Mouse (Mus musculus): ENCODE data around the gene Ndufc2. TPM values are rescaled to one million over a fixed set of nuclear protein-coding genes. Genes with fewer than 3 reads are reported as not detected.
A peak's percentile ranks its signal among the peaks of the same experiment; 100 is the strongest.

Ndufc2 gene
- 323 and 339 TPM in 2 replicates for polyA plus RNA-seq (2015; fragmentation: Nextera tagmentation; extraction: Ambion mirVana)

DNA sequence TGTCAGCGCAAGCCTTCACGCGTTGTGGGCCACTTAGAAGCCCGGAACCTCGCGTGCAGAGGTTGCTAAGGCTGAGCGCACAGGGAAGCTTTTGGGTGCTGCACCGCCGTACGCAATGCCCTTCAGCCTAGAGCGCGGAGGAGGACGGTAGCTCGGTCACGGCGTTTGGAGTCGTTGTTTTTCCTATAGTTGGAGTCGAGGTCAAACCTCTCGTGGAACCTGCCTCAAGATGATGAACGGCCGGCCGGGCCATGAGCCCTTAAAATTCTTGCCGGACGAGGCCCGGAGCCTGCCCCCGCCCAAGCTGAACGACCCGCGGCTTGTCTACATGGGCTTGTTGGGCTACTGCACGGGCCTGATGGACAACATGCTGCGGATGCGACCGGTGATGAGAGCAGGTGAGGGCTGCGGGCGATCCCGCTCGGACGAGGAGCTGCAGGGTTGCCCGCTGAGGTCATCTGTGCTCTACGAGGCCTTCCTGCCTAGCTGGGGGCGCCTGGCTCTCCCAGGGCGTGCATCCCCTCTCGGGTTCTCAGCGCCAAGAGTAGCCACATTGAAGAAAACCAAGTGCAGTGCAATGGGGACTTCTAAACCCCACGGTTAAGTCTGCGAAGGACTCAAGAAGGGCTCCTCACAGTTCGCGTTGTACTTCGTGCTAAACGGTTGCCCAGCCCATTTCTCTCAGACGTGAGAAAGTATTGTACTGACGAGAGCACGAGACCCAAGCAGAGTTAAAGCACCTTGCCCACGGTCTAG lies at the start of gene Ndufc2:
Gene Ndufc2 (plus strand): TSS at position 44 of the 756 bp plus-strand sequence.
- peak within 1 kb of the TSS; percentile 70 for H3K4me2 ChIP-seq (ENCODE audit: low read depth, low read length)
- TF ChIP-seq CTCF (IDR thresholded peaks at IDR 0.05; ENCODE audit: low read depth): no peak
- TF ChIP-seq EP300 (IDR thresholded peaks at IDR 0.05; ENCODE audit: low read depth): no peak
- ATAC-seq: peak; percentile 93
- no peaks in the 10 kb centered on the region for H3K27me3 ChIP-seq (ENCODE audit: insufficient read depth, low read length)
- H3K4me3 ChIP-seq (ENCODE audit: low read depth, low read length): peak within 1 kb of the TSS; percentile 78
- DNase-seq: peak; percentile 85
- peaks cover 12% of the 10 kb centered on the region for H3K4me1 ChIP-seq (ENCODE audit: insufficient read depth)
- H3K9me3 ChIP-seq (ENCODE audit: low read length): no peaks in the 10 kb centered on the region
- WGBS (ENCODE audit: insufficient replicate concordance): under 1% methylated on average over 54 of the region's 54 CpGs
- H3K27ac ChIP-seq (ENCODE audit: low read depth): peak within 1 kb of the TSS; percentile 90
- H3K9ac ChIP-seq (replicated peaks): peak within 1 kb of the TSS; percentile 90
- no peaks in the 10 kb centered on the region for H3K36me3 ChIP-seq (replicated peaks; ENCODE audit: insufficient read depth, low read length)

DNA sequence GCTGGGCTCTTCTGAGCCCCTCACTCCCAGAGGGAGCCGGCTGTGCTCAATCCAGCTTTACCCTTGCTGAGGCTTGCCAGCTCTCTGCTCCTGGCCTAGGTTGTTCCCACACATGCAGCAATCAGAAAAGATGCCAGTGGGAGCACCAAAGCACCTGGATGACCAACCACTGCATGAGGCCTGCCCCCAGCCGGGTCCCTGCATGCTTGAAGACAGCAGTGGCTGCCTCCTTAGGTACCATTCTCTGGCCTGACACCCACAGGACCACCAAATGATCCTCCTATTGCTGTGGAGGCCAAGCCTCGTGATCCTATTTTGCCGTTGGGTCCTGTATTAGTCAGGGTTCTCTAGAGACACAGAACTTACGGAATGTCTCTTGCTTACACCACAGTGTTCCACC lies 48.9 kb upstream of the Ndufc2 start:
- WGBS (ENCODE audit: insufficient replicate concordance): 81% methylated on average over 5 of the region's 5 CpGs
- no peak for DNase-seq

DNA sequence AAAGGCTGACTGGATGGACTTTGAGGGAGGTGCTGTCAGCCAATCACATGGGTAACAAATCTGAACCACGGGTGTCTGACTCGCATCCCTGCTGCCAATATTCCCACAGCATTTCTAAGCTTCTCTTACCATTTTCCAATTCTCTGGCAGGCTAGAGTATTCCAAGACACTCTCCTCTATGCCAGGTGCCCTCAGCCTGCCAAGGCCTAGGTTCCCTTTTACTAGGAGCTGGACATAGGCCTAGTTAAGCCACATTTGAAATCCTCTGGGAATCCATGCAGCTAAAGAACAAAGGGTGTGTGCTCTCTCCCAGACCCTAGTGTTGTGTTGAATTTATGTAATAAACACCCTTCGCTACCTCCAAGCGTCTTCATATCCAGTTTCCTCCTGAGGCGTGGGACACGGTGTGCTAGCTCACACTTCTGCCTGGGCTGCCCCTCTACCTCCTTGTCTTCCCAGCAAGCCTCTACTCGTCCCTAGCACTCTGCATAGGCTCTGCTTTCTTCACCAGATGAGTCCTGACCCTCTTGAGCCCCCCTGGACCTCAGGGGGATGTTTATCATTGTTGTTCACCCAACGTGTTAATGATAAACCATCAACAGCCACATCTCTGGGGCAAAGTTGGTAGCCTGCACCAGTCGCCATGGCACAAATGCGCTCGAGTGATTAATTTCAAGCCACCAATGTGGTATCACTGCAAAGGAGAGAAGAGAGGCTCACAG lies 47.9 kb upstream of the Ndufc2 start:
- no peak overlapping the region for H3K4me2 ChIP-seq (ENCODE audit: low read depth, low read length)
- H3K27me3 ChIP-seq (ENCODE audit: insufficient read depth, low read length): no peaks in the 10 kb centered on the region
- H3K9me3 ChIP-seq (ENCODE audit: low read length): no peaks in the 10 kb centered on the region
- no peak overlapping the region for H3K27ac ChIP-seq (ENCODE audit: low read depth)
- peaks cover 7% of the 10 kb centered on the region; the same call in 1 of the 2 replicates for H3K4me1 ChIP-seq (ENCODE audit: insufficient read depth)
- no peak overlapping the region for H3K9ac ChIP-seq (replicated peaks)
- H3K4me3 ChIP-seq (ENCODE audit: low read depth, low read length): no peak overlapping the region
- WGBS (ENCODE audit: insufficient replicate concordance): 73% methylated on average over 11 of the region's 11 CpGs
- no peaks in the 10 kb centered on the region; the same call in 1 of the 2 replicates for H3K36me3 ChIP-seq (replicated peaks; ENCODE audit: insufficient read depth, low read length)
- no peak for TF ChIP-seq EP300 (IDR thresholded peaks at IDR 0.05; ENCODE audit: low read depth)
- DNase-seq: no peak
- ATAC-seq: no peak

More for the DNA sequence above, 48.9 kb upstream of the Ndufc2 start:
- Histone ChIP-seq H3K4me3 (ENCODE audit: low read depth, low read length) (no peak overlapping the region), H3K9me3 (ENCODE audit: low read length) (no peaks in the 10 kb centered on the region), H3K27ac (ENCODE audit: low read depth) (no peak overlapping the region), H3K36me3 (replicated peaks; ENCODE audit: insufficient read depth, low read length) (no peaks in the 10 kb centered on the region; the same call in 1 of the 2 replicates), H3K4me1 (ENCODE audit: insufficient read depth) (peaks cover 7% of the 10 kb centered on the region; the same call in 1 of the 2 replicates), H3K4me2 (ENCODE audit: low read depth, low read length) (no peak overlapping the region), H3K27me3 (ENCODE audit: insufficient read depth, low read length) (no peaks in the 10 kb centered on the region), H3K9ac (replicated peaks) (no peak overlapping the region)
- no peak for TF ChIP-seq CTCF (IDR thresholded peaks at IDR 0.05; ENCODE audit: low read depth)
- TF ChIP-seq EP300 (IDR thresholded peaks at IDR 0.05; ENCODE audit: low read depth): no peak
- no peak for ATAC-seq

GRCm38 (mm10) chr7:97353356-97353755 lies 46.4 kb upstream of the Ndufc2 start:
- no peaks in the 10 kb centered on the region; the same call in 1 of the 2 replicates for H3K36me3 ChIP-seq (replicated peaks; ENCODE audit: insufficient read depth, low read length)
- ATAC-seq (no peak), DNase-seq (no peak)
- peaks cover 7% of the 10 kb centered on the region; the same call in 1 of the 2 replicates for H3K4me1 ChIP-seq (ENCODE audit: insufficient read depth)
- no peaks in the 10 kb centered on the region for H3K27me3 ChIP-seq (ENCODE audit: insufficient read depth, low read length)
- no peak overlapping the region for H3K27ac ChIP-seq (ENCODE audit: low read depth)
- H3K4me3 ChIP-seq (ENCODE audit: low read depth, low read length): no peak overlapping the region
- H3K9me3 ChIP-seq (ENCODE audit: low read length): no peaks in the 10 kb centered on the region
- 75% methylated on average over 6 of the region's 6 CpGs for WGBS (ENCODE audit: insufficient replicate concordance)
- TF ChIP-seq EP300 (IDR thresholded peaks at IDR 0.05; ENCODE audit: low read depth) (no peak), CTCF (IDR thresholded peaks at IDR 0.05; ENCODE audit: low read depth) (no peak)
- no peak overlapping the region for H3K9ac ChIP-seq (replicated peaks)
- no peak overlapping the region for H3K4me2 ChIP-seq (ENCODE audit: low read depth, low read length)

- no peak for DNase-seq
- H3K4me1 ChIP-seq (ENCODE audit: insufficient read depth): peaks cover 7% of the 10 kb centered on the region; the same call in 1 of the 2 replicates
- H3K9ac ChIP-seq (replicated peaks): no peak overlapping the region
- 39% methylated on average over 13 of the region's 13 CpGs for WGBS (ENCODE audit: insufficient replicate concordance)
- TF ChIP-seq CTCF (IDR thresholded peaks at IDR 0.05; ENCODE audit: low read depth) (no peak), EP300 (IDR thresholded peaks at IDR 0.05; ENCODE audit: low read depth) (no peak)
- no peaks in the 10 kb centered on the region for H3K27me3 ChIP-seq (ENCODE audit: insufficient read depth, low read length)
- H3K27ac ChIP-seq (ENCODE audit: low read depth): peak overlapping the region; percentile 35; the same call in 1 of the 2 replicates
- H3K4me2 ChIP-seq (ENCODE audit: low read depth, low read length): no peak overlapping the region
- H3K36me3 ChIP-seq (replicated peaks; ENCODE audit: insufficient read depth, low read length): no peaks in the 10 kb centered on the region
- no peak overlapping the region for H3K4me3 ChIP-seq (ENCODE audit: low read depth, low read length)
- ATAC-seq: peak; percentile 48
- H3K9me3 ChIP-seq (ENCODE audit: low read length): no peaks in the 10 kb centered on the region
Observed at GRCm38 (mm10) chr7:97355068-97355841, 44.5 kb upstream of the Ndufc2 start.

Measured in liver, postnatal 0 days (tissue).